Mouse (Mus musculus): Measurements from ENCODE around the gene Cutal. TPM values are rescaled to one million over a fixed set of nuclear protein-coding genes. Genes with fewer than 3 reads are reported as not detected.

Gene Cutal
- polyA plus RNA-seq, 1 experiment: not detected

DNA sequence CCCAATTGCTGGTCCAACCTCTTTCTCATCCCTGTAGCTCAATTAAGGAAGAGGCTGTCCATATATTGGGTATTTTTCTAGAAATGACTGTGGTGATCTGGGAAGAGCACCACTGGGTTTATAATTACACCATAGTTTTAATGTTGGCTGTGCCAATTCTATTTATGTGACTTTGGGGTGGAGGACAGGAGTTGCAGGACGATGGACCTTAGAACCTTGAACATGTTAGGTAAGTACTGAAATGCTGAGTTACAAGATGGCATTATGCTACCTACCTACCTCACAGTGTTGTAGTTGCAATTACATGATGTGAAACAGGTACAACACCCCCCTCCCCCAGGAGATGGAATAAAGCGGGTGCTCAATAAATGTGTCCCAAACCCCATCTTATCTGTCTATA is 8.6 kb downstream of the Cutal start:
- H3K36me3 ChIP-seq (ENCODE audit: control insufficient read depth, insufficient read depth): no peaks in the 10 kb centered on the region
- H3K4me3 ChIP-seq: no peak overlapping the region
- no peak overlapping the region for H3K4me2 ChIP-seq (ENCODE audit: low read depth)
- TF ChIP-seq USF1 (IDR thresholded peaks at IDR 0.05; ENCODE audit: low read depth): no peak
- TF ChIP-seq POLR2AphosphoS2 (IDR thresholded peaks at IDR 0.05; ENCODE audit: insufficient read length, low read depth): no peak
- TF ChIP-seq MYOD1 (IDR thresholded peaks at IDR 0.05; ENCODE audit: control insufficient read depth in 1 of 3, insufficient read length in 2 of 3, low read depth in 2 of 3): no peak
- TF ChIP-seq SRF (IDR thresholded peaks at IDR 0.05; ENCODE audit: control insufficient read depth, insufficient read length, low read depth): no peak
- TF ChIP-seq TCF3 (IDR thresholded peaks at IDR 0.05; ENCODE audit: insufficient read length, low read depth): no peak
- TF ChIP-seq MAX (IDR thresholded peaks at IDR 0.05; ENCODE audit: low read depth): no peak
- no peak for TF ChIP-seq TCF12 (IDR thresholded peaks at IDR 0.05; ENCODE audit: insufficient read depth, poor library complexity, severe bottlenecking)
- TF ChIP-seq POLR2A (IDR thresholded peaks at IDR 0.05; ENCODE audit: insufficient read length, low read depth): no peak
- peaks cover 70% of the 10 kb centered on the region for H3K27me3 ChIP-seq (ENCODE audit: control insufficient read depth, insufficient read depth, insufficient read length)
- H3K79me2 ChIP-seq (ENCODE audit: control insufficient read depth, insufficient read depth): no peaks in the 10 kb centered on the region
- no peak overlapping the region for H3ac ChIP-seq (ENCODE audit: control insufficient read depth, insufficient read length)

DNA sequence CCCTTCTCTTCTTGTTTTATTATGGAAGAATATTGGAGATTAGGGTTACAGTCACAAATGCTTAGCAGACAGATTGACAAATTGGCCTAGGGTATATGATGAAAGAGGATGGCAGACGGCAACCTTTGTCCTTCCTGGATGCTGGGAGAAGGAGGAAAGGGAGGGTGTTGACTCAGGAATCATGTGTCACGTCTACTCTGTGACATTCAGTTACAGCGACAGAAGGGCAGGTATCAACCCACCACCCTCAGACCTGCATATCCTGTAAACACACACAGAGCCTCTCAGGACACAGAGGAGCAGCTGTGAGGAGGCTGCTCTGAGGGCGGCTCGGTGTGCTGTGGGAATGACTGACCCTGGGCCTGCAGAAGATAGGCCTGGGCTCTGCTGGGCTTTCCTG is 9.0 kb downstream of the Cutal start:
- H3K79me2 ChIP-seq (ENCODE audit: control insufficient read depth, insufficient read depth): no peaks in the 10 kb centered on the region
- peaks cover 71% of the 10 kb centered on the region for H3K27me3 ChIP-seq (ENCODE audit: control insufficient read depth, insufficient read depth, insufficient read length)
- H3K36me3 ChIP-seq (ENCODE audit: control insufficient read depth, insufficient read depth): no peaks in the 10 kb centered on the region
- H3K4me2 ChIP-seq (ENCODE audit: low read depth): no peak overlapping the region
- no peak overlapping the region for H3K4me3 ChIP-seq
- H3ac ChIP-seq (ENCODE audit: control insufficient read depth, insufficient read length): no peak overlapping the region
- TF ChIP-seq CEBPB (IDR thresholded peaks at IDR 0.05; ENCODE audit: insufficient read depth, poor library complexity, severe bottlenecking): no peak
- TF ChIP-seq E2F4 (IDR thresholded peaks at IDR 0.05; ENCODE audit: insufficient read depth): no peak
- no peak for TF ChIP-seq MYOD1 (IDR thresholded peaks at IDR 0.05; ENCODE audit: control insufficient read depth in 1 of 3, insufficient read length in 2 of 3, low read depth in 2 of 3)
- TF ChIP-seq TCF3 (IDR thresholded peaks at IDR 0.05; ENCODE audit: insufficient read length, low read depth): no peak
- no peak for TF ChIP-seq MYOG (IDR thresholded peaks at IDR 0.05; ENCODE audit: control insufficient read depth in 1 of 3, insufficient read depth in 1 of 3, insufficient read length in 2 of 3, low read depth in 2 of 3)
- TF ChIP-seq POLR2AphosphoS2 (IDR thresholded peaks at IDR 0.05; ENCODE audit: insufficient read length, low read depth): no peak
- no peak for TF ChIP-seq USF1 (IDR thresholded peaks at IDR 0.05; ENCODE audit: low read depth)
- no peak for TF ChIP-seq SRF (IDR thresholded peaks at IDR 0.05; ENCODE audit: control insufficient read depth, insufficient read length, low read depth)
- no peak for TF ChIP-seq REST (IDR thresholded peaks at IDR 0.05; ENCODE audit: insufficient read depth, insufficient read length)
- TF ChIP-seq POLR2A (IDR thresholded peaks at IDR 0.05; ENCODE audit: insufficient read length, low read depth): no peak
- no peak for TF ChIP-seq MAX (IDR thresholded peaks at IDR 0.05; ENCODE audit: low read depth)
- no peak for TF ChIP-seq TCF12 (IDR thresholded peaks at IDR 0.05; ENCODE audit: insufficient read depth, poor library complexity, severe bottlenecking)

GRCm38 (mm10) chr2:34884186-34884585 is 10.0 kb downstream of the Cutal start:
- Histone ChIP-seq H3K27me3 (ENCODE audit: control insufficient read depth, insufficient read depth, insufficient read length) (peaks cover 62% of the 10 kb centered on the region), H3K36me3 (ENCODE audit: control insufficient read depth, insufficient read depth) (no peaks in the 10 kb centered on the region), H3K4me3 (no peak overlapping the region), H3K4me2 (ENCODE audit: low read depth) (no peak overlapping the region), H3ac (ENCODE audit: control insufficient read depth, insufficient read length) (no peak overlapping the region), H3K79me2 (ENCODE audit: control insufficient read depth, insufficient read depth) (no peaks in the 10 kb centered on the region)
- no peak for TF ChIP-seq MYOG (IDR thresholded peaks at IDR 0.05; ENCODE audit: control insufficient read depth in 1 of 3, insufficient read depth in 1 of 3, insufficient read length in 2 of 3, low read depth in 2 of 3)
- peak in 1 of 3 experiments; percentile 6 for TF ChIP-seq MYOD1 (IDR thresholded peaks at IDR 0.05; ENCODE audit: control insufficient read depth in 1 of 3, insufficient read length in 2 of 3, low read depth in 2 of 3)

- no peaks in the 10 kb centered on the region for H3K79me2 ChIP-seq (ENCODE audit: control insufficient read depth, insufficient read depth)
- no peak overlapping the region for H3K4me2 ChIP-seq (ENCODE audit: low read depth)
- TF ChIP-seq REST (IDR thresholded peaks at IDR 0.05; ENCODE audit: insufficient read depth, insufficient read length) (no peak), MYOG (IDR thresholded peaks at IDR 0.05; ENCODE audit: control insufficient read depth in 1 of 3, insufficient read depth in 1 of 3, insufficient read length in 2 of 3, low read depth in 2 of 3) (peak in 2 of 3 experiments; percentile 68 to 85), MYOD1 (IDR thresholded peaks at IDR 0.05; ENCODE audit: control insufficient read depth in 1 of 3, insufficient read length in 2 of 3, low read depth in 2 of 3) (peak in 2 of 3 experiments; percentile 38 to 48)
- H3ac ChIP-seq (ENCODE audit: control insufficient read depth, insufficient read length): no peak overlapping the region
- H3K36me3 ChIP-seq (ENCODE audit: control insufficient read depth, insufficient read depth): no peaks in the 10 kb centered on the region
- H3K27me3 ChIP-seq (ENCODE audit: control insufficient read depth, insufficient read depth, insufficient read length): peaks cover 5% of the 10 kb centered on the region
- H3K4me3 ChIP-seq: no peak overlapping the region
Measured at GRCm38 (mm10) chr2:34893950-34894349, 19.8 kb downstream of the Cutal start.

GRCm38 (mm10) chr2:34895503-34896113 is 21.4 kb downstream of the Cutal start:
- no peaks in the 10 kb centered on the region for H3K36me3 ChIP-seq (ENCODE audit: control insufficient read depth, insufficient read depth)
- TF ChIP-seq POLR2AphosphoS2 (IDR thresholded peaks at IDR 0.05; ENCODE audit: insufficient read length, low read depth): no peak
- no peak for TF ChIP-seq E2F4 (IDR thresholded peaks at IDR 0.05; ENCODE audit: insufficient read depth)
- TF ChIP-seq USF1 (IDR thresholded peaks at IDR 0.05; ENCODE audit: low read depth): no peak
- no peak for TF ChIP-seq POLR2A (IDR thresholded peaks at IDR 0.05; ENCODE audit: insufficient read length, low read depth)
- TF ChIP-seq TCF12 (IDR thresholded peaks at IDR 0.05; ENCODE audit: insufficient read depth, poor library complexity, severe bottlenecking): no peak
- no peak for TF ChIP-seq MYOG (IDR thresholded peaks at IDR 0.05; ENCODE audit: control insufficient read depth in 1 of 3, insufficient read depth in 1 of 3, insufficient read length in 2 of 3, low read depth in 2 of 3)
- no peak for TF ChIP-seq SRF (IDR thresholded peaks at IDR 0.05; ENCODE audit: control insufficient read depth, insufficient read length, low read depth)
- no peak for TF ChIP-seq REST (IDR thresholded peaks at IDR 0.05; ENCODE audit: insufficient read depth, insufficient read length)
- TF ChIP-seq CEBPB (IDR thresholded peaks at IDR 0.05; ENCODE audit: insufficient read depth, poor library complexity, severe bottlenecking): no peak
- no peak for TF ChIP-seq TCF3 (IDR thresholded peaks at IDR 0.05; ENCODE audit: insufficient read length, low read depth)
- no peaks in the 10 kb centered on the region for H3K79me2 ChIP-seq (ENCODE audit: control insufficient read depth, insufficient read depth)
- H3ac ChIP-seq (ENCODE audit: control insufficient read depth, insufficient read length): no peak overlapping the region
- no peak overlapping the region for H3K4me2 ChIP-seq (ENCODE audit: low read depth)
- H3K4me3 ChIP-seq: no peak overlapping the region
- H3K27me3 ChIP-seq (ENCODE audit: control insufficient read depth, insufficient read depth, insufficient read length): peaks cover under 1% of the 10 kb centered on the region

All from myocyte (in vitro differentiated cells).